Mouse (Mus musculus): Measurements from ENCODE around the gene Atp8b5. TPM values are rescaled to one million over a fixed set of nuclear protein-coding genes. Genes with fewer than 3 reads are reported as not detected.

The Atp8b5 gene
- polyA plus RNA-seq, 1 experiment from 2014 or later: 0.40 TPM

- 86% methylated on average over 10 of the region's 11 CpGs for WGBS
- Histone ChIP-seq H3K9ac (no peak overlapping the region), H3K27ac (no peak overlapping the region), H3K4me3 (replicated peaks) (no peak overlapping the region), H3K27me3 (no peaks in the 10 kb centered on the region), H3K4me1 (no peaks in the 10 kb centered on the region), H3K9me3 (no peaks in the 10 kb centered on the region), H3K4me2 (no peak overlapping the region), H3K36me3 (replicated peaks) (no peaks in the 10 kb centered on the region)
- ATAC-seq (ENCODE audit: low FRiP score): no peak
Observed at GRCm38 (mm10) chr4:43371406-43371805, 104.4 kb downstream of the Atp8b5 start.

GRCm38 (mm10) chr4:43372155-43372554, 105.2 kb downstream of the Atp8b5 start:
- Histone ChIP-seq H3K36me3 (replicated peaks) (no peaks in the 10 kb centered on the region), H3K4me1 (no peaks in the 10 kb centered on the region), H3K4me3 (replicated peaks) (no peak overlapping the region), H3K9me3 (no peaks in the 10 kb centered on the region), H3K9ac (no peak overlapping the region), H3K4me2 (no peak overlapping the region), H3K27ac (no peak overlapping the region), H3K27me3 (no peaks in the 10 kb centered on the region)
- ATAC-seq (ENCODE audit: low FRiP score): no peak
- 69% methylated on average over 4 of the region's 4 CpGs for WGBS

- WGBS: 92% methylated on average over 4 of the region's 4 CpGs
- H3K36me3 ChIP-seq (replicated peaks): no peaks in the 10 kb centered on the region
- H3K9me3 ChIP-seq: no peaks in the 10 kb centered on the region
- H3K27me3 ChIP-seq: no peaks in the 10 kb centered on the region
- H3K9ac ChIP-seq: no peak overlapping the region
- ATAC-seq (ENCODE audit: low FRiP score): no peak
- no peak overlapping the region for H3K27ac ChIP-seq
- H3K4me3 ChIP-seq (replicated peaks): no peak overlapping the region
- H3K4me1 ChIP-seq: no peaks in the 10 kb centered on the region
- H3K4me2 ChIP-seq: no peak overlapping the region
Observed at GRCm38 (mm10) chr4:43374266-43374665, 107.3 kb downstream of the Atp8b5 start.

GRCm38 (mm10) chr4:43379601-43380000, 112.6 kb downstream of the Atp8b5 start:
- H3K4me3 ChIP-seq (replicated peaks): no peak overlapping the region
- H3K27ac ChIP-seq: no peak overlapping the region
- ATAC-seq (ENCODE audit: low FRiP score): no peak
- WGBS: 86% methylated on average over 6 of the region's 6 CpGs
- H3K4me2 ChIP-seq: no peak overlapping the region
- no peaks in the 10 kb centered on the region for H3K36me3 ChIP-seq (replicated peaks)
- no peak overlapping the region for H3K9ac ChIP-seq
- H3K27me3 ChIP-seq: peaks cover 12% of the 10 kb centered on the region
- H3K9me3 ChIP-seq: no peaks in the 10 kb centered on the region
- H3K4me1 ChIP-seq: peaks cover 18% of the 10 kb centered on the region

- Histone ChIP-seq H3K4me1 (peaks cover 18% of the 10 kb centered on the region), H3K36me3 (replicated peaks) (no peaks in the 10 kb centered on the region), H3K9ac (peak overlapping the region; percentile 66), H3K4me3 (replicated peaks) (peak overlapping the region; percentile 59), H3K9me3 (no peaks in the 10 kb centered on the region), H3K27ac (no peak overlapping the region), H3K4me2 (peak overlapping the region; percentile 67), H3K27me3 (peaks cover 12% of the 10 kb centered on the region)
- peak; percentile 5; the same call in 1 of the 2 replicates for ATAC-seq (ENCODE audit: low FRiP score)
- WGBS: 56% methylated on average over 10 of the region's 10 CpGs
Observed at GRCm38 (mm10) chr4:43380951-43381350, 114.0 kb downstream of the Atp8b5 start.

- peak within 1 kb of the TSS; percentile 47 for H3K27ac ChIP-seq
Observed at GRCm38 (mm10) chr4:43381408-43382154, 114.6 kb downstream of the Atp8b5 start, which contains the start of gene Rusc2. Rusc2 (plus strand) TSS chr4:43381979.

GRCm38 (mm10) chr4:43382155-43383020, 115.4 kb downstream of the Atp8b5 start:
- Histone ChIP-seq H3K36me3 (replicated peaks) (no peaks in the 10 kb centered on the region), H3K4me2 (peak overlapping the region; percentile 67), H3K27ac (peak overlapping the region; percentile 27), H3K4me1 (peaks cover 18% of the 10 kb centered on the region), H3K9ac (peak overlapping the region; percentile 66), H3K4me3 (replicated peaks) (peak overlapping the region; percentile 59), H3K27me3 (peaks cover 12% of the 10 kb centered on the region), H3K9me3 (no peaks in the 10 kb centered on the region)
- WGBS: 6% methylated on average over 29 of the region's 33 CpGs
- ATAC-seq (ENCODE audit: low FRiP score): peak; percentile 80; the same call in 1 of the 2 replicates

More at GRCm38 (mm10) chr4:43381408-43382154, 114.6 kb downstream of the Atp8b5 start, which contains the start of gene Rusc2:
- ATAC-seq (ENCODE audit: low FRiP score): peak; percentile 94
- WGBS: 1% methylated on average over 60 of the region's 63 CpGs
- Histone ChIP-seq H3K36me3 (replicated peaks) (no peaks in the 10 kb centered on the region), H3K4me2 (peak within 1 kb of the TSS; percentile 67), H3K4me3 (replicated peaks) (peak within 1 kb of the TSS; percentile 59), H3K27me3 (peaks cover 12% of the 10 kb centered on the region), H3K9me3 (no peaks in the 10 kb centered on the region), H3K4me1 (peaks cover 18% of the 10 kb centered on the region), H3K9ac (peak within 1 kb of the TSS; percentile 66)

GRCm38 (mm10) chr4:43383246-43384082, 116.5 kb downstream of the Atp8b5 start:
- Histone ChIP-seq H3K4me2 (no peak overlapping the region), H3K4me3 (replicated peaks) (no peak overlapping the region), H3K36me3 (replicated peaks) (no peaks in the 10 kb centered on the region), H3K27ac (no peak overlapping the region), H3K9ac (no peak overlapping the region), H3K9me3 (no peaks in the 10 kb centered on the region), H3K4me1 (peaks cover 18% of the 10 kb centered on the region), H3K27me3 (peaks cover 12% of the 10 kb centered on the region)
- whole genome bisulfite sequencing: 69% methylated on average over 11 of the region's 11 CpGs
- ATAC-seq (ENCODE audit: low FRiP score): no peak

GRCm38 (mm10) chr4:43384083-43384460, 117.1 kb downstream of the Atp8b5 start:
- no peak overlapping the region for H3K4me3 ChIP-seq (replicated peaks)
- ATAC-seq (ENCODE audit: low FRiP score): no peak
- 88% methylated on average over 5 of the region's 5 CpGs for WGBS

GRCm38 (mm10) chr4:43384541-43384940, 117.6 kb downstream of the Atp8b5 start:
- ATAC-seq (ENCODE audit: low FRiP score): no peak
- Histone ChIP-seq H3K9ac (no peak overlapping the region), H3K27me3 (peaks cover 12% of the 10 kb centered on the region), H3K4me1 (peaks cover 18% of the 10 kb centered on the region), H3K4me2 (no peak overlapping the region), H3K36me3 (replicated peaks) (no peaks in the 10 kb centered on the region), H3K27ac (no peak overlapping the region), H3K9me3 (no peaks in the 10 kb centered on the region), H3K4me3 (replicated peaks) (no peak overlapping the region)
- WGBS: 93% methylated on average over 3 of the region's 3 CpGs

More at GRCm38 (mm10) chr4:43384083-43384460, 117.1 kb downstream of the Atp8b5 start:
- Histone ChIP-seq H3K4me2 (no peak overlapping the region), H3K9me3 (no peaks in the 10 kb centered on the region), H3K4me1 (peaks cover 18% of the 10 kb centered on the region), H3K27me3 (peaks cover 12% of the 10 kb centered on the region), H3K9ac (no peak overlapping the region), H3K36me3 (replicated peaks) (no peaks in the 10 kb centered on the region), H3K27ac (no peak overlapping the region)

- Histone ChIP-seq H3K9ac (no peak overlapping the region), H3K9me3 (no peaks in the 10 kb centered on the region), H3K27me3 (no peaks in the 10 kb centered on the region), H3K27ac (no peak overlapping the region), H3K4me2 (no peak overlapping the region), H3K4me1 (peaks cover 8% of the 10 kb centered on the region), H3K4me3 (replicated peaks) (no peak overlapping the region), H3K36me3 (replicated peaks) (no peaks in the 10 kb centered on the region)
- no peak for ATAC-seq (ENCODE audit: low FRiP score)
Observed at GRCm38 (mm10) chr4:43386932-43387331, 120.0 kb downstream of the Atp8b5 start.

GRCm38 (mm10) chr4:43389390-43389789, 122.4 kb downstream of the Atp8b5 start:
- Histone ChIP-seq H3K27me3 (no peaks in the 10 kb centered on the region), H3K4me1 (no peaks in the 10 kb centered on the region; the same call in 1 of the 2 replicates), H3K4me3 (replicated peaks) (no peak overlapping the region), H3K9me3 (no peaks in the 10 kb centered on the region), H3K36me3 (replicated peaks) (no peaks in the 10 kb centered on the region), H3K4me2 (no peak overlapping the region), H3K27ac (no peak overlapping the region), H3K9ac (no peak overlapping the region)
- 82% methylated on average over 2 of the region's 2 CpGs for WGBS
- ATAC-seq (ENCODE audit: low FRiP score): no peak
